Mouse (Mus musculus) ES-E14 (cell line): ENCODE measurements around the gene St6galnac4.

Experiments
- MAFK ChIP-seq: IDR thresholded peaks from 2 replicates; pipeline ENCODE4 v1.6.1; 2014; ENCODE audit warnings: mild to moderate bottlenecking, low read depth, low read length, inconsistent platforms; ENCODE audit not compliant: insufficient read depth
- ZC3H11A ChIP-seq: IDR thresholded peaks from 2 replicates; pipeline ENCODE4 v1.6.1; 2012; ENCODE audit warnings: low read depth, mild to moderate bottlenecking, inconsistent platforms, low read length, borderline replicate concordance
- ZNF384 ChIP-seq: IDR thresholded peaks from 2 replicates; pipeline ENCODE4 v1.6.1; 2012; ENCODE audit warnings: low read depth, low read length, inconsistent platforms

DNA sequence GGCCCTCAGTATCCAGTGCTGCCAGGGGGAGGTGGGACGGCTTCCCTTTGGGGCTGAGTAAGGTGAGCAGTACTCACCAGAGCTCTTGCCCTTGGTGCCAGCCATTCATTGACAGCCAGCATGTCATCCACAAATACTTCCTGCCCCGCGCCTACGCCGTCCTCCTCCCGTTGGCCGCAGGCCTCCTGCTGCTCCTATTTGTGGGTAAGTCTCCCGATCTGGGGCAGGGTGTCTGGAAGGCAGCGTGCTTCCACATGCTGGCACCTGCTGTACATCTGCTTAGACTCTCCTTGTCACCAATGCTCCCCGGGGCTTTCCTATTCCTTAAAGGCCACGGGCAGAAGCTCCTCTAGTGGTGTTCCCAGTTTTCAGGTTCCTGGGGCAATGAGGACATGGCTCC, 14.7 kb upstream of the St6galnac4 start:
- TF ChIP-seq MAFK = no peak
- TF ChIP-seq ZNF384 = no peak
- no peak for TF ChIP-seq ZC3H11A
